Mouse (Mus musculus): ENCODE results near the gene Hoxb5. TPM values are rescaled to one million over a fixed set of nuclear protein-coding genes. Genes with fewer than 3 reads are reported as not detected.
A peak's percentile ranks its signal among the peaks of the same experiment; 100 is the strongest.

The Hoxb5 gene
- polyA plus RNA-seq (2015; fragmentation: Nextera tagmentation; extraction: Ambion mirVana): 2.8 and 9.2 TPM in 2 replicates

GRCm38 (mm10) chr11:96303151-96304099 is at the start of gene Hoxb5:
Gene Hoxb5, plus strand, starts transcription at chr11:96303336.

GRCm38 (mm10) chr11:96270996-96271540 is 32.1 kb upstream of the Hoxb5 start, which contains the start of gene Hoxb9:
Gene Hoxb9, plus strand, starts transcription at chr11:96271457.

GRCm38 (mm10) chr11:96281855-96282570 is 21.1 kb upstream of the Hoxb5 start, which contains the start of gene Hoxb8:
Gene Hoxb8, plus strand, starts transcription at chr11:96281905.

GRCm38 (mm10) chr11:96285771-96286738 is 17.1 kb upstream of the Hoxb5 start, which contains the start of gene Hoxb7:
Gene Hoxb7, plus strand, starts transcription at chr11:96286623.

GRCm38 (mm10) chr11:96291681-96292564 is 11.2 kb upstream of the Hoxb5 start, which contains the start of gene Hoxb6:
Gene Hoxb6, plus strand, starts transcription at chr11:96292476.

GRCm38 (mm10) chr11:96317608-96318367 is 14.7 kb downstream of the Hoxb5 start, which contains the start of gene Hoxb4:
Gene Hoxb4, plus strand, starts transcription at chr11:96318267.

GRCm38 (mm10) chr11:96323154-96323553 is 20.0 kb downstream of the Hoxb5 start, which contains the start of gene Hoxb3:
Gene Hoxb3, plus strand, starts transcription at chr11:96323326.

GRCm38 (mm10) chr11:96350341-96350624 is 47.1 kb downstream of the Hoxb5 start, which contains the start of gene Hoxb2:
Gene Hoxb2, plus strand, starts transcription at chr11:96350525.

Small RNAs within 50 kb of the gene (microRNA-seq; reads per million reads assigned to microRNA genes)
- gene Mir10a (ENCODE audit: borderline replicate concordance, insufficient number of aligned reads) (85,112 reads per million, percentile 100 among the genes with 10 or more reads in this experiment), gene Mir196a-1 (ENCODE audit: borderline replicate concordance, insufficient number of aligned reads) (26.6 reads per million, percentile 27 among the genes with 10 or more reads in this experiment)

Other genes with a start within 250 kb of the Hoxb5 start
- 24.1 and 26.4 TPM in 2 replicates for gene Ube2z, start 237.9 kb upstream of the Hoxb5 start, polyA plus RNA-seq (2015; fragmentation: Nextera tagmentation; extraction: Ambion mirVana)
- gene Atp5g1, start 227.7 kb upstream of the Hoxb5 start, polyA plus RNA-seq (2015; fragmentation: Nextera tagmentation; extraction: Ambion mirVana): 544 and 782 TPM in 2 replicates
- gene Calcoco2, start 191.4 kb upstream of the Hoxb5 start, polyA plus RNA-seq (2015; fragmentation: Nextera tagmentation; extraction: Ambion mirVana): not detected in 2 replicates
- not detected in 2 replicates for gene Ttll6, start 169.6 kb upstream of the Hoxb5 start, polyA plus RNA-seq (2015; fragmentation: Nextera tagmentation; extraction: Ambion mirVana)
- not detected in 2 replicates for gene Hoxb13, start 109.0 kb upstream of the Hoxb5 start, polyA plus RNA-seq (2015; fragmentation: Nextera tagmentation; extraction: Ambion mirVana)
- 5.8 and 16.8 TPM in 2 replicates for gene Hoxb9, start 31.9 kb upstream of the Hoxb5 start, polyA plus RNA-seq (2015; fragmentation: Nextera tagmentation; extraction: Ambion mirVana)
- 3.9 and 8.9 TPM in 2 replicates for gene Hoxb8, start 21.4 kb upstream of the Hoxb5 start, polyA plus RNA-seq (2015; fragmentation: Nextera tagmentation; extraction: Ambion mirVana)
- gene Hoxb7, start 16.7 kb upstream of the Hoxb5 start, polyA plus RNA-seq (2015; fragmentation: Nextera tagmentation; extraction: Ambion mirVana): 44.2 and 62.6 TPM in 2 replicates
- 19.5 and 38.7 TPM in 2 replicates for gene Hoxb6, start 10.9 kb upstream of the Hoxb5 start, polyA plus RNA-seq (2015; fragmentation: Nextera tagmentation; extraction: Ambion mirVana)
- 1.3 and 3.1 TPM in 2 replicates for gene Hoxb4, start 14.9 kb downstream of the Hoxb5 start, polyA plus RNA-seq (2015; fragmentation: Nextera tagmentation; extraction: Ambion mirVana)
- gene Hoxb3, start 20.0 kb downstream of the Hoxb5 start, polyA plus RNA-seq (2015; fragmentation: Nextera tagmentation; extraction: Ambion mirVana): 1.4 and 3.3 TPM in 2 replicates
- 13.2 and 23.1 TPM in 2 replicates for gene Hoxb2, start 47.2 kb downstream of the Hoxb5 start, polyA plus RNA-seq (2015; fragmentation: Nextera tagmentation; extraction: Ambion mirVana)
- gene Hoxb1, start 62.4 kb downstream of the Hoxb5 start, polyA plus RNA-seq (2015; fragmentation: Nextera tagmentation; extraction: Ambion mirVana): not detected in 2 replicates
- gene Skap1, start 161.3 kb downstream of the Hoxb5 start, polyA plus RNA-seq (2015; fragmentation: Nextera tagmentation; extraction: Ambion mirVana): 6.4 and 10.9 TPM in 2 replicates